Mouse (Mus musculus) embryonic fibroblast, embryonic 13.5 days (primary cell): ENCODE measurements around the gene Ppp1ca. TPM values are rescaled to one million over a fixed set of nuclear protein-coding genes. Genes with fewer than 3 reads are reported as not detected.

ENCODE experiments used
- H3K27ac ChIP-seq: 2 replicates; pipeline ENCODE4 v1.5.1; 2012; ENCODE audit warnings: low read length, control low read depth, inconsistent platforms; ENCODE audit not compliant: insufficient read depth
- H3K4me1 ChIP-seq: 2 replicates; pipeline ENCODE4 v1.6.1; 2011; ENCODE audit warnings: low read length; ENCODE audit not compliant: control insufficient read depth, insufficient read depth
- H3K4me3 ChIP-seq: 2 replicates; pipeline ENCODE4 v1.5.1; 2011; ENCODE audit warnings: mild to moderate bottlenecking, control low read depth, low read length; ENCODE audit not compliant: insufficient read depth
- CTCF ChIP-seq: IDR thresholded peaks from 2 replicates; pipeline ENCODE4 v1.5.1; 2011; ENCODE audit warnings: mild to moderate bottlenecking, control low read depth, low read length, moderate library complexity, borderline replicate concordance; ENCODE audit not compliant: insufficient read depth
- POLR2A ChIP-seq: IDR thresholded peaks from 2 replicates; pipeline ENCODE4 v1.6.1; 2011; ENCODE audit warnings: low read depth, mild to moderate bottlenecking, control low read depth, low read length, moderate library complexity
- polyA plus RNA-seq: library from polyadenylated mRNA; stranded (reverse); fragments of >200 nt; gene quantifications from 2 replicates; pipeline ENCODE4 v1.2.4, GENCODE M21; 2011; ENCODE audit warnings: low read depth; ENCODE audit not compliant: missing spikeins, insufficient read length

The Ppp1ca gene
- polyA plus RNA-seq, 1 experiment = 327 TPM

DNA sequence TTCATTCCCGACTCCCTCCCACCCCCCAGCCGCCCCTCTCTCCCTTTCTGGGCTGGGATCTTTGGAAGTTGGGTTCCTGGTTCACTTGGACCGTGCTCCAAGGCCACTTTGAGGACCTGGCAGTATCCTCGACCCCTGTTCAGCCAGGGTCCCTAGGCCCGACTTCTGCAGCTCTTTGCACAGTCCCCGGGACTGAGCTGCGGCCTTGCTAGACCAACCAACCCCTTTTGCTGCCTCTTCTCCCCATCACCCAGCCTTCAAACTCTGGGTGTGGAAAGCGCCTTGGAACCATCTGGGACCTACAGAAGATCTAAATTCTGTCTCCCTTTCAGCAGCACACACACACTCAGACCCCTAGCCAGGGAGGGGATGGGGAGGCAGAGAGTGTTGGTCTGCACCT, 43.0 kb upstream of the Ppp1ca start:
- Histone ChIP-seq H3K4me3 (peak overlapping the region; percentile 88), H3K4me1 (no peaks in the 10 kb centered on the region), H3K27ac (no peak overlapping the region)
- no peak for TF ChIP-seq POLR2A
- TF ChIP-seq CTCF = no peak

DNA sequence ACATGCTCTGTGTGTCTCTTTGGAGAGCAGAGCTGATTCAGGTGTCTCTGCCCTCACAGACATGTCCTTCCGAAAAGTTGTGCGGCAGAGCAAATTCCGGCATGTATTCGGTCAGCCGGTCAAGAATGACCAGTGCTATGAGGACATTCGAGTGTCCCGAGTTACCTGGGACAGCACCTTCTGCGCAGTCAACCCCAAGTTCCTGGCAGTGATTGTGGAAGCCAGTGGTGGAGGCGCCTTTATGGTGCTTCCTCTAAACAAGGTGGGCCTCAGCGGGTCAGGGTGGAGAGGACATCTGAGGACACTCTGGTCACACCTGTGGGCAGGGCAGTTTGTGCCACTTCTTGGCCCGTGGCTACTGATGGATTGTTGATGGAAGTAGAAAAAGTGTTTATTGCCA, 42.6 kb upstream of the Ppp1ca start:
- TF ChIP-seq CTCF (no peak), POLR2A (no peak)
- no peaks in the 10 kb centered on the region for H3K4me1 ChIP-seq
- peak overlapping the region; percentile 88 for H3K4me3 ChIP-seq
- H3K27ac ChIP-seq = no peak overlapping the region

DNA sequence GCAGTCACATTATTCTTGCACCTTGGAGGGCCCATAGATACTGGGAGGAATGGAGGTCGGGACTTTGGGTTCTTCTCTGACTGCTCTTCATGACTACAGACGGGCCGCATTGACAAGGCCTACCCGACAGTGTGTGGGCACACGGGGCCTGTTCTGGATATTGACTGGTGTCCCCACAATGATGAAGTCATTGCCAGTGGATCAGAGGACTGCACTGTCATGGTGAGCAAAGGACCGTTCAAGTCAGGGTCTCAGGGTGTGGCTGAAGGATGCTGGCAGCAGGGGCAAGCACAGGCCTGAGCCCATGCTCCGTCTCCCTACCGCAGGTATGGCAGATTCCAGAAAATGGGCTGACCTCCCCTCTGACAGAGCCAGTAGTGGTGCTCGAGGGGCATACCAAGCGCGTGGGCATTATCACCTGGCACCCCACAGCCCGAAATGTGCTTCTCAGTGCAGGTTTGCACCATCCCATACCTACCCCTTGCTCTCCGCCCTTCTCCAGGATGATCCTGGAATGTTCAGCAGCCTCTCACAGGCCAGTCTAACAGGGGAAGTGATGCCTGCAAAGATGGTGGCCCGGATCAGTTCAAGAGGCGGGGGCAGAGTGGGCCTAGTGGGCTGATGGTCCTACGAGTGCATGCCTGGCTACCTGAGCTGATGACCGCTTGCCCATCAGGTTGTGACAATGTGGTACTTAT, 42.0 kb upstream of the Ppp1ca start:
- TF ChIP-seq CTCF (no peak), POLR2A (no peak)
- peak overlapping the region; percentile 88 for H3K4me3 ChIP-seq

DNA sequence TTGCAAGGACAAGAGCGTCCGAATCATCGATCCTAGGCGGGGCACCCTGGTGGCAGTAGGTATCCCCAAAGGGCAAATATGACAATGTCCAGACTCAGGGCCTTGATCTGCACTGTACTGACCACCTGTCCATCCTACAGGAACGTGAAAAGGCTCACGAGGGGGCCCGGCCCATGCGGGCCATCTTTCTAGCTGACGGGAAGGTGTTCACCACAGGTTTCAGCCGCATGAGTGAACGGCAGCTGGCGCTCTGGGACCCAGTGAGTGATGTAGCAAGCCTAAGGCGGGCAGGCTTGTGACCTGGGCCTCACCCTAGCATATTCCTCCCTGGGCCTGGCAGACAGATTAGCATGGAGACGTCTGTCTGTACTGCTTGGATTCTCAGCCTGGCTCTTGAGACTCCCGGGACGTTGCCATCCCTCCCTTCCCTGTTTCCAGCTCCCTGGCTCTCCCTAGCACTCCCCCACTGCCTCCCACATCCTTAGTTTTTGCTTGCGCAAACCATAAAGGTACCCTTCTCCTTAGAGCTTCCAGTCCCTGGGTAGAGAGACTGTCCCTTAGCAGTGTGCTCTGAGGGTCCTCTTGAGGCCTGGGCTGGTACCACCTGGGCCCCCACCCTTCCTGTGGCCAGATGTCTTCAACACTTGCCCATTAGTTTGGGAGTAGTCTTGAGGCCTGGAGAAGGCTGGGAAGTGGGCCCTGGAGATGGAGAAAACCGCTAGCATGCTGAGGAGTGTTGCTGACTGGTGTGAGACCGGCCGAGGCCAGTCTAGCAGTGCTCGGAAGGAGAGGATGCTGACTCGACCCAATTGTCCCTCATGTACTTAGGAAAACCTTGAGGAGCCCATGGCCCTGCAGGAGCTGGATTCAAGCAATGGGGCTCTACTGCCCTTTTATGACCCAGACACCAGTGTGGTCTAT, 41.0 kb upstream of the Ppp1ca start:
- no peaks in the 10 kb centered on the region for H3K4me1 ChIP-seq
- no peak overlapping the region for H3K4me3 ChIP-seq
- TF ChIP-seq CTCF = no peak
- no peak for TF ChIP-seq POLR2A
- H3K27ac ChIP-seq = no peak overlapping the region

More for the DNA sequence above, 42.0 kb upstream of the Ppp1ca start:
- Histone ChIP-seq H3K4me1 (no peaks in the 10 kb centered on the region), H3K27ac (no peak overlapping the region)

DNA sequence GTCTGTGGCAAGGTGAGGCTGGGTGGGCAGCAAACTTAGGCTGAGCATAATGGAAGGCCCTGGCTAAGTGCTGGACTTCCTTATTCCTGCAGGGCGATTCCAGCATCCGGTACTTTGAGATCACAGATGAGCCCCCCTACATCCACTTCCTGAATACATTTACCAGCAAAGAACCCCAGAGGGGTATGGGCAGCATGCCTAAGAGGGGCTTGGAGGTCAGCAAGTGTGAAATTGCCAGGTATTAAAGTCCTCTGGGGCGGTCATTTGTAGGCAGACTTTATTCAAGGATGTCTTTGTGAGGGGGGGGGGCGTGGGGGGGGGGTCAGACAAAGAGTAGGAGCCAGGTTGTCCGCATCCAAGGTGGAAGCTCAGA, 40.4 kb upstream of the Ppp1ca start:
- no peak for TF ChIP-seq POLR2A
- TF ChIP-seq CTCF = no peak
- no peaks in the 10 kb centered on the region for H3K4me1 ChIP-seq
- no peak overlapping the region for H3K27ac ChIP-seq
- no peak overlapping the region for H3K4me3 ChIP-seq

DNA sequence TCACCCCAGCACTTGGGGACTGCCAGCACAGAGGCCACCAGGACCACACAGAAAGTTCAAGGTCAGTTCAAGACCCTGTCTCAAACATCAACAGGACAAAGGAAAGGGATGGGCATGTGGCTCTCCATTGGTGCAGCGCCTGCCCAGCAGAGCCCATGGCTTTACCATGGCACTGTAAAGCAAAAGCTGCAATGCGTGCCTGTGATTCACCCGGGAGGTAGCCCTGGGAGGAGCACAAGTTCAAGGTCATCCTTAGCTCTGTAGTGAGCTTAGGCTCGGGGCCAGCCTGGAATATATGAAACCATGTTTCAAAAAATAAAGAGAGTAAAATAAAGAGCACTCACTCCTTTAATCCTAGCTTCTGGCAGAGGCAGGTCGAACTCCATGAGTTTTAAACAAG, 40.0 kb upstream of the Ppp1ca start:
- no peak for TF ChIP-seq CTCF
- no peak for TF ChIP-seq POLR2A
- Histone ChIP-seq H3K27ac (no peak overlapping the region), H3K4me1 (no peaks in the 10 kb centered on the region), H3K4me3 (no peak overlapping the region)

DNA sequence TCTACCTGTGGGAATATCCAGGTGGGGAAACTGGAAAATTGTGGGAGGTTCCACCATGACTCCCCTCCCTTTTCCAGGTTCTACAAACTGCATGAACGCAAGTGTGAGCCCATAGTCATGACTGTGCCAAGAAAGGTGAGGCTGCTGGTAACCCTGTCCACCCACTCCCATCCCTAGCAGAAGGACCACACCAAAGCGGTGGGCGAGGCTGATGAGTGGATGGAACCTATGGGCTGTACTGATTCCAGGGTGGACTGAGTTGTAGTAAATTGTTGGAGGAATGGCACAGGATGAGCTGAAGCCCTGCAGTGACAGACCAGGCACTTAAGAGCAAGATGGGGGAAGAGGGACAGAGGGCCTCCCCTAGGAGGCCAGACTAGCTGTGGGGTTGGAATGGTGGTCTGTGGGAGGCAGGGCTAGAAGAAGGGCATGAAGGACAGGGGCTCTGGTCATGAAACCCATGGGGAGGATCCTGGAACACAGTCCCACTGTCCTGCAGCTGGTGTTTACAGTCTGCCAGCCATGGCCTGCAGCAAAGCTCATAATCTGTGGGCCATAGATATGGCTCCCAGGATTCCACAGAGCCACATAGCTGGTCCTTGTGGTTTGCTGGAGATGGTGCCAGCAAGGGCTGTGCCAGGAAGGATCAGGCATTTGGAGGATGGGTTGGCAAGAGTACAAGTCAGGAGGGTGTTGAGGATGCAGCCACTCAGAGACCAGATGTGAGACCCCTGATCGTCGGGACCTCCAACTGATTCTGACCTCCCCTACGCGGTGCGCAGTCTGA, 39.2 kb upstream of the Ppp1ca start:
- Histone ChIP-seq H3K4me1 (no peaks in the 10 kb centered on the region), H3K27ac (no peak overlapping the region), H3K4me3 (no peak overlapping the region)
- TF ChIP-seq POLR2A (0 out of 2 replicates have a peak, but pooled peaks have one; percentile 29), CTCF (no peak)

DNA sequence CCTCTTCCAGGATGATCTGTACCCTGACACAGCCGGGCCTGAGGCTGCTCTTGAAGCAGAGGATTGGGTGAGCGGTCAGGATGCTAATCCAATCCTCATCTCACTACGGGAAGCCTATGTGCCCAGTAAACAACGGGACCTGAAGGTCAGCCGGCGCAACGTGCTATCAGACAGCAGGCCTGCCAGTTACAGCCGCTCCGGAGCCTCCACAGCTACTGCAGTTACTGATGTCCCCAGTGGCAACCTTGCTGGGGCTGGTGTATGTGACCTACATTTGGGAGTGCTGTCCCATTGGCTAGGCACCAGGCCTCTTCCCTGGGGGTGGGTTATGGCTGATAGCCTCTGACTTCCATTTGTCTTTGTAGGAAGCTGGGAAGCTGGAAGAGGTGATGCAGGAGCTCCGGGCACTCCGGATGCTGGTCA, 38.6 kb upstream of the Ppp1ca start, which contains the start of gene Ptprcap:
TSS of gene Ptprcap (plus strand) at position 373 of the 423 bp plus-strand sequence.
- TF ChIP-seq POLR2A (0 out of 2 replicates have a peak, but pooled peaks have one; percentile 11), CTCF (no peak)
- no peak within 1 kb of the TSS for H3K4me3 ChIP-seq
- H3K27ac ChIP-seq = no peak within 1 kb of the TSS
- no peaks in the 10 kb centered on the region for H3K4me1 ChIP-seq

DNA sequence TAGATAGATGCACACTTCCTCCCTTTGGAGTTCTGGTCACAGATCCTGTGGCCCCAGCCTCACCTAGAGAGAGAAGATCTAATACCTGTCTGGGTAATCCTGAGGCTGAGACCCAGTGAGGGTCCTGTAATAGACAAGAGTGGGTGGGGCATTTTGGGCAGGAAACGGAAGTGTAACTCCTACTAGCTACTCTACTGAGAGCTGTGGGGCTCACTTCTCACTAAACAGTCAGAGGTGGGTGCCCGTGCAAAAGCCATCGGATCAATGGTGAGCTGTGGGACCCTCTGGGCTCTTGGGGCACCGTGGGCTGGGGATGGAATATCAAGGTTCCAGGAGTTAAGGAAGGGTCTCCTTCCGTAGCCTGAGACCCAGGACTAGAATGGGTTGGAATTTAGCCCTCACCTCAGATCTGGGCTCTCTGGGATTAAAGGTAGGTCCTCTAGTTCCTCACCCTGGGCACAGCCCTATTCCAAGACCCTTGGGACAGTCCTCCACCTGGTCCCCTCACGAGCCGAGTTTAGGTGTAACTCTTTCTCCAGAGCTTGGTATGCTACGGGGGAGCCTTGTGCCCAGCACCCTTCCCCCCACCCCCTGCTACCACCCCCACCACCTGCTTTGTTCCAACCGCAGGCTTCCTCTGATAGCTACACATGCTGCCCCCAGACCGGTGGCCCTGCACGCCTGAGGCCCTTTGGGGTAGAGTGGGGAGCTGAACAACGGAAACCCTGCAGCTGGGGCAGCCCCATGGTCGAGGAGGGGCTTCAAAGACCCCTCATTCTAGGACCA, 37.2 kb upstream of the Ppp1ca start:
- Histone ChIP-seq H3K27ac (no peak overlapping the region), H3K4me3 (no peak overlapping the region)
- TF ChIP-seq POLR2A = no peak
- TF ChIP-seq CTCF = no peak

More for the DNA sequence above, 37.2 kb upstream of the Ppp1ca start:
- H3K4me1 ChIP-seq = no peaks in the 10 kb centered on the region
